Mouse (Mus musculus): Measurements from ENCODE around the gene Dynlt1b.
"Not testable (repeated sequence)": the region's sequence is repeated elsewhere in the genome, so short reads cannot be mapped to it uniquely, and the experiment has no call there.

Dynlt1b gene

GRCm38 (mm10) chr17:6424294-6424980 is 5.5 kb upstream of the Dynlt1b start:
- peak; percentile 31 for DNase-seq (ENCODE audit: low spot score)

- DNase-seq (ENCODE audit: low spot score), result not testable (repeated sequence)
Measured at GRCm38 (mm10) chr17:6425325-6425724, 4.6 kb upstream of the Dynlt1b start.

DNA sequence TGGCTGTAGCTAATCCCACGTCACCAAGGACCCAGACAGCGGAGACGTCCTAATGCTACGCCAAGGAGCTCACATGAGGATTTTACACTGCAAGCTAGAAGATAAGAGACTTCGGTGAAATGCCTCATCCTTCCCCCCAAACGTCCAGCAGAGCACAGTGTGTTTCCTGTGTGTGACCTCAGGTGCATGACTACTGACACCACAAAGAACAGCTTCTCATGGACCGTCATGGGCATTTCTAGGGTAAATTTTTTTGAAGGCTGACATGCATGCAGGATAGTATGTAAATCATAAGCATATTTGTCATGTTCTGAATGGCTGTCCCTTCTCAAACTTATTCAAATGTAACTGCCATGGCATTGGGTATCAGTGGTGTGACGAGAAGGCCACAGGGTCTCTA is 3.0 kb upstream of the Dynlt1b start:
- DNase-seq (ENCODE audit: low spot score), result not testable (repeated sequence)

GRCm38 (mm10) chr17:6428926-6429325 is 986 bp upstream of the Dynlt1b start:
- DNase-seq (ENCODE audit: low spot score), result not testable (repeated sequence)

GRCm38 (mm10) chr17:6430410-6431001 is 594 bp downstream of the Dynlt1b start:
- DNase-seq (ENCODE audit: low spot score), result not testable (repeated sequence)

DNA sequence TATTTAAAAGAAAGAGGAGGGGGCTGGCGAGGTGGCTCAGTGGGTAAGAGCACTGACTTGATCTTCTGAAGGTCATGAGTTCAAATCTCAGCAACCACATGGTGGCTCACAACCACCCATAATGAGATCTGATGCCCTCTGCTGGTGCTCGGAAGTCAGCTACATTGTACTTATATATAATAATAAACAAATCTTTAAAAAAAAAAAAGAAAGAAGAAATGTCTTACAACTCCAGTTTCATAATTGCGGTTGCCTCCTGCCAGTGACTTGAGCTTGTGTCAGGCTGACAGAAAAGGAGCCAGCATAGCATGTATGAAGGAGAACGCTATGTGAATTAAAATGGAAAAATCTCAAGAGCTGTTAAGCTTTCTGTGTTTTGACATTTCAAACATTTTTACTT is 2.5 kb downstream of the Dynlt1b start:
- DNase-seq (ENCODE audit: low spot score), result not testable (repeated sequence)

GRCm38 (mm10) chr17:6433691-6434090 is 3.8 kb downstream of the Dynlt1b start:
- not testable (repeated sequence) for DNase-seq (ENCODE audit: low spot score)

- not testable (repeated sequence) for DNase-seq (ENCODE audit: low spot score)
Measured at GRCm38 (mm10) chr17:6438080-6438479, 8.2 kb downstream of the Dynlt1b start.

- not testable (repeated sequence) for DNase-seq (ENCODE audit: low spot score)
Measured at GRCm38 (mm10) chr17:6439913-6440312, 10.0 kb downstream of the Dynlt1b start.

DNA sequence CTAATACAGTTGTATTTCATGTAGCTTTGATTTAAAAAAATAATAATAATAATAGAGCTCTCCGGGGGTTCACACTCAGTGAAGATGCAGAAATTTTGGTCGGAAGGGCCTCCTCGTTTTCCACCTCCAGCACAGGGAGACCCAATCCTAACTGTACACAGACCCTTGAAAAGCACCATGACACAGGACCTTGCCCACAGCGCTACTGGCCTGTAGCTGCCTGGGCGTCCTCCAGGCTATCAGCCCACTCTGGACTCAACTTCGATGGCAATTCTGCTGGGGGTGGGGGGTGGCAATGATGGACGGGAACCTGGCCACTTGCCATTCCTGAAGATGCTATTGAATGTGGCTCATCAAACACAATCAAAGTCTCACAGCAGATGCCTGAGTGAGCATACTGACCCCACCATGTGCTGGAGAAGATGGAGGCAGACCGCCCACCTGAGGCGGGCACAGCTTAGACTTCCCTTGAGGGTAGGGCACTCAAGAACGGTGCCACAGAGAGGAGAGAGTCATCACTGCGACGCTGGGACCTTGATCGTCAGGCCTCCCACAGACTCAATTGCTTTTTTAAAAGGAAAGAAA is 10.7 kb downstream of the Dynlt1b start:
- DNase-seq (ENCODE audit: low spot score), result not testable (repeated sequence)

DNA sequence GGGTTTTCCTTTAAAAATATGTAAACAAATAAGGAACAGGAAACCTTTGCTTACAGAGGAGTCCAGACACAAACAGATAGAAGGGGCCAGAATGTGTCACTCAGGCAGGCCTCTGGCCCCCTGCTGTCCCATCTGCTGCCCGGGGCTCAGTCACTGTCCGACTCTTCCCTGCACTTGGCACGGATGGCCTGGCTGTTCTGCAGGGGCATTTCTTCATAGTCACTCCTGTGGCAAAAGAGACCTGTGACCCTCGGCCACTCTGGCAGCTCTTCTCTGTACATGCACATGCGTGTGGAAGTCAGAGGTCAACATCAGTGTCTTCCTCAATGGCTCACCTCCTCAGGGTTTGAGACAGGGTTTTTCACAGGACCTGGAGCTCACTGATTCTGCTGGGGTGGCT is 11.3 kb downstream of the Dynlt1b start:
- not testable (repeated sequence) for DNase-seq (ENCODE audit: low spot score)

DNA sequence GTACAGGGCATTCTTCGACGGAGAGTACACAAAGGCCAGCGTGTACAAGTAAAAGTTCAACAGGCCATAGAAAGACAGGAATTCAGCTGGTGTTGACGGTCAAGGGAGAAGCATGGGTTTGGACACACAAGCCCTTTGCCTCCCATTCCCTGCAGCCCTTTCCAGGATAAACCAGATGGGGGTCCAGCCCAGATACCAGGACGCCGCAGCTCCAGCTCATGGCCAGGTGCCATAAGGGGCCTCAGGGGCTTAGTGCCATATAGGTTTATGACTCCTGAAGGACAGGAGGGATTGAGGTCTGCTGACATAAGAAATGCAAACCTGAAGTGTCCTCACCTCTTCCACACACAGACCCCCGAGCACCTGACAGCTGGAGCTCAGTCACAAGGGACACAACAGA is 12.6 kb downstream of the Dynlt1b start:
- not testable (repeated sequence) for DNase-seq (ENCODE audit: low spot score)

- DNase-seq (ENCODE audit: low spot score), result not testable (repeated sequence)
Measured at GRCm38 (mm10) chr17:6445794-6446587, 16.1 kb downstream of the Dynlt1b start.

DNA sequence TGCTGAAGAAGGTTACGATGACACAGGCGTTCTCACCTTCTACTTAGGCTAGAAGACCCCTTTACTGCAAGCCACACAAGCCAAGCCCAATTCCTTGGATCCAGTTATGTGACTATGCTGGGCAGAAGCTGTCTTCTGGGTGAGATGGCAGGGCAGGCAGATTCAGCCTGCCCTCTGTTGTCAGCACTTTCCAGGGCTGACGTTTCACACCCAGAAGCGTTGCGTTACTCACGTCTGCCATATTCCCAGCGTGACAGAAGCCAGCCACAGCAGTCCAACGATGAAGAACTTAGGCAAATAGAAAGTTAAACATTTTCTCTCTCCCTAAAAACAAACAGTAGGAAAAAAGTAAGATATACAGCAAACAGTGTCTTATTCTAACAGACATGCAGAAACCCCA is 18.4 kb downstream of the Dynlt1b start:
- DNase-seq (ENCODE audit: low spot score), result not testable (repeated sequence)

GRCm38 (mm10) chr17:6449166-6449565 is 19.3 kb downstream of the Dynlt1b start:
- DNase-seq (ENCODE audit: low spot score), result not testable (repeated sequence)

DNA sequence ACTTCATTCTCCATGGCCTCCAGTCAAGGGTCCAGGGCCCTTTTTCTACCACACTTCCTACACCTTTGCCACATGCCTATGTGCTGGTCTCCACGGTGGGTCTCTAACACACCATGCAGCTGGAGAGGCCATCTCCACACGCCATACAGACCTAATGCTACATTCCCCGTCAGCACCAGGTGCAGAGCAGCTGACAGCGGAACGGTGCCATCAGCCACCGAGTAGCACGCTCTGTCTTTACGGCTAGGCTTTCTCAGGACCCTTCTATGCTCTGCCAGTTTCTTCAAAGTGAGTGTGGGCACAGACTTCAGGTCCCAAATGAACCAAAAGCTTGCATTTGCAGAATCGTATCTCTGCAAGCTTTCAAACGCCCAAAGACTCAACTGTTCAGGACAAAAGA is 21.3 kb downstream of the Dynlt1b start:
- DNase-seq (ENCODE audit: low spot score), result not testable (repeated sequence)

- DNase-seq (ENCODE audit: low spot score), result not testable (repeated sequence)
Measured at GRCm38 (mm10) chr17:6452689-6453088, 22.8 kb downstream of the Dynlt1b start.

GRCm38 (mm10) chr17:6454703-6455102 is 24.8 kb downstream of the Dynlt1b start:
- DNase-seq (ENCODE audit: low spot score), result not testable (repeated sequence)

DNA sequence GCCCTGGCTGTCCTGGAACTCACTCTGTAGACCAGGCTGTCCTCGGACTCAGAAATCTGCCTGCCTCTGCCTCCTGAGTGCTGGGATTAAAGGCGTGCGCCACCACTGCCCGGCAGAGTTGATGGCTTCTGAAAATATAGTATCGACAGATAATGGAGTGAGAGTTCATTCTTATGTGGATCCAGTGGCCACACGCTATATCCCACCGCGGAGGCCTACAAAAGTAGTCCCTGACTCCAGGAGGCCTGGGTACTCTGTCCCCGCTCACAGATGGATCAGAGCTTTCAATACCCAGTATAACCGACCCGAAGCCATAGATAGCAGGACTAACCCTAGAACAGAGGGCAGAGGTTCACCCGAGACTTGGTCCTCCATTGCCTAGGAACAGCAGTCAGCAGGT is 26.0 kb downstream of the Dynlt1b start:
- DNase-seq (ENCODE audit: low spot score), result not testable (repeated sequence)

DNA sequence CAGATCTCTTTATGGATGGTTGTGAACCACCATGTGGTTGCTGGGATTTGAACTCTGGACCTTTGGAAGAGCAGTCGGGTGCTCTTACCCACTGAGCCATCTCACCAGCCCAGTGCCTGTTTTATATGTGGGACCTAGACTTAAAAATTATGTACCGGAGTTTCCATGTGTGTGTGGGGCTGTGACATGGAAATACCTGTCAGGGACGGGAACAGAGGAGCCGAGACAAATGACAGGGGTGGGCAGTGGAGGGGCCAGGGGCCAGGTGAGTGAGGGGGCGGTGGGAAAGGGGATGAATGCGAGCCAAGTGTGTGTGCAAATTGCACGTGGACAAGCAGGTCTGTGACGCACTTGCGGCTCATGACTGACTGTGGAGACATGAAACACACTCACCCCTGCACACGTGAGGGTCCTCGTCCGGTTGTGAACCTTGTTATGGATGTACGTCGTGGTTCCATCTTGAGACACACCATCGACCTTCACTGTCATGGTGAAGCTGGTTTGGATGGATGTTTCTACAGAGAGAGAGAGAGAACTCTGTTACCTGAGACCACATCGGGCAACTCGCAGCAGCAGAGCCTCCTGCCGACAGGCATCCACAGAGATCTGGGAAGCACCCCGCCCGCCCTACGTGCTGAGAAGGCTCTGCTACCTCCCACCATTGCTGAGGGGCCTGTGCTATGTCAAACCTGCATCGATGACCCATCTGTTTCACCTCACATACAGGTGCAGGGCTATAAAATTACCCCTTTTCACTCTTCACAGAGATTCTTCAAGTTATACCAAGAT is 26.9 kb downstream of the Dynlt1b start:
- DNase-seq (ENCODE audit: low spot score), result not testable (repeated sequence)

GRCm38 (mm10) chr17:6461083-6461595 is 31.2 kb downstream of the Dynlt1b start:
- DNase-seq (ENCODE audit: low spot score), result not testable (repeated sequence)
